Mouse (Mus musculus) frontal cortex, postnatal 36 days (tissue): ENCODE data around the gene Treml1.

Experiments used
- DNase-seq, 2 experiments: peaks; one replicate each; pipeline ENCODE4 v3.0.0; 2022; ENCODE audit warnings: low spot score in 2 of 2

Treml1 gene

DNA sequence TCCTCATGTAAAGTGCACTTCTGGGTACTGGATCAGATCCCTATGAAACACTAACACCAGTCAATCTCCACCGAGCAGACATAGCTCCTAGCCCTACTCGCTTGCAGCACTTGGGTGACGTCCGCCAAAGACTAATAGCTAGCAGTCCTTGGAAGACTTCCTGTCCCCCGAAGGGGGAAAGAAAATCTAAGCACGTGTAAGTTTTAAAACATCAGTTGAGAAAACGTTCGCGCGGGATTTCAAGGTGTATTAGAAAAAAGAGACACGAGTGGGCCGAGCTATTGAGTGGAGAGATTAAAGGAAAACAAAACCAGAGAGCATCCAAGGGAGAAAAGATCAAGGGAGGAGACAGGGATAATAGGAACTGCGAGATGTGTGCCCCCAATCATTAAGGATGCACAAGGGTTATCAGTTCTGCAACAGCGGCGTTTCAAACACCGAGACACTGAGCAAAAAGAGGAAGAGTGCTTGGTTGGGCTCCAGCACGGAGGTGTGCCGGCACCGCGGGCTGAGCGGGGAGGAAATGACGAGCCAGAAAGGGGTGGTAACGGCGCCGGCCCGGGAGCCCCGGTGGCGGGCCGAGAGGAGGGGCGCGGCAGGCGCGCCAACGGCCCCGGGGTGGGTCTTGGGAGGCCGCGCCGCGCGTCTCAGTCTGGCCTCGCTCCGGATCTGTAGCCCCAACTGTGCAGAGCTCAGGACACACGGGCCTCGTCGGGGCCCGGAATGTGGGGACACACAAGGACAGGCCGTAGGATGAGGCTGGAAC is 49.0 kb downstream of the Treml1 start:
- DNase-seq, result peak; percentile 56 to 57

DNA sequence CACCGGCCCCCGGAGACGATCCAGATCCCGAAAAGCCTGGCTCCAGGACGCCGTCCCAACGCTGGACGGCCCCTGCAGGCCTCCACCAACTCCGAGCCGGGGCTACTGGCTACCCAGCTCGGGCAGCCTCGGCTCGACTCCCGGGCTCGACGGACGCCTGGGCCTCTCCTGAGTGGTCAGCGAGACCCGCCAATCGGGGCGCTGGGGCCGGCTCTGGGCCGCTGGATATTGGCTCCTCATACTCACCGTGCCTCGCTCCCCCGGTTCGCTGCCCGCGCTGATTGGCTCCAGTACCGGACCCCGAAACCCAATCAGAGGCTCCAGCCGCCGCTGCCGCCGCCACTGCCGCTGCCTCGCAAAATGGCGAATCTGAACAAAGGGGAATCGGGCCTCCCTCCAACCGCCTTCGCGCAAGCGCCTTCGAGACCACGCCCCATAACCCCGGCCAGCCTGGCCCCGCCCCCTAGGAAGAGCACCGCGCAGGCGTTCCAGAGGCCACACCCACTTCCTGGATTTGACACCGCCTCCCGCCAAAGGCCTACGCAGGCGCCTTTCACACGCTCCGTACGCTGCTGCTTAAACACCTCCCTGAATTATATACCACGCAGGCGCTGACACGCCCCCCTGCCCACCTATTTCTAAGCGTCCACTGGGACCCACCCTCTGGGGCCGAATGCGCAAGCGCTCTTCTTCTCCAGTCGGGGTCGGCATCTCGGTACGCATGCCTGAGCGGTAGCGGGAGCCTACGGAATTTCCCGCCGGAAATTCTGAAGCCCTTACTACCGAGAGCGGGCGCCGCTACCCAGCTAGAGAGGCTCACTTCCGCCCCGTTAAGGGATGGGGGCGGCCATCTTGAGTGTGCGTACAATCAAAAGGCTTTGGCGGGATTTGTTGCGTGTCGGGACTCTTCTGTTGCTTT is 49.9 kb downstream of the Treml1 start, which contains the start of the genes Nfya and Oard1:
TSS of gene Nfya (minus strand) at position 527 of the 919 bp plus-strand sequence.
TSS of gene Oard1 (plus strand) at position 635 of the 919 bp plus-strand sequence.
- peak; percentile 100 for DNase-seq

DNA sequence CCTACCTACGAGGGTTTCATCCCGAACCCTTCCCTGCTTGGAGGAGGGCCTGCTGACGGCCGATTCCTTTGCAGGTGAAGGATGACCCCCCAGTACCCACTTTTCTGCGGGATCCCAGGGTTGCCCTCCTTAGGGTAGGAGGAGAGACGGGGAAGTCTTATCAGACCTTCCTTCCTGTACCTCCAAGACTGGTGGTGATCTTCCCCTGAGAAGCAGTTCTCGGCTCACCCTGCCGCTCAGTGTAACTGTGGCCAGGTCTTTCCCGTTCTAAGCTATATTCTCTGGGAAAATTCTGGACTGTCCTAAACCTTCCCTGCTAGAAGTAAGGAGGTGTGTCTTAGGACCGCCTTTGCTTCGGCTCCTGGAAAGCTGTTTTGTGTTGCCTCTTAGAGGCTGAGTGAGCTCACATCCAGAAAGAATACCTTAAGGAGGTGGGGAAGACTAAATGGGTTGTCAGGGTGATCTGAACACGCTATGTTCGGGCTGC is 50.6 kb downstream of the Treml1 start:
- DNase-seq, result no peak

DNA sequence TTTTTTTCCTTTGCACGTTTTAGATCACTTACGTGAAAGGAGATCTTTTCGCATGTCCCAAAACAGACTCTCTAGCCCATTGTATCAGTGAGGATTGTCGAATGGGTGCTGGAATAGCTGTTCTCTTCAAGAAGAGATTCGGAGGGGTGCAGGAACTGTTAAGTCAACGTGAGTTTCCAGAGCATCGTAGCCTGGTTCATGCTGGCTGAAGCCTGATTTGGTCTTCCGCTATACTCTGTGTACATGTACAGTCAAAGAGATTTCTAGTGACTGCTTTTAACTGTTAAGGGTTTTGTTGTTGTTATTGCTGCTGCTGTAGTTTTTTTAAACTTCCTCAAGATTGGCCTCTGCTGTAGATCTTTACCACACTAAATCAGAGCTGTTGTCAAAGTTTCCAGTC is 51.5 kb downstream of the Treml1 start:
- no peak for DNase-seq

DNA sequence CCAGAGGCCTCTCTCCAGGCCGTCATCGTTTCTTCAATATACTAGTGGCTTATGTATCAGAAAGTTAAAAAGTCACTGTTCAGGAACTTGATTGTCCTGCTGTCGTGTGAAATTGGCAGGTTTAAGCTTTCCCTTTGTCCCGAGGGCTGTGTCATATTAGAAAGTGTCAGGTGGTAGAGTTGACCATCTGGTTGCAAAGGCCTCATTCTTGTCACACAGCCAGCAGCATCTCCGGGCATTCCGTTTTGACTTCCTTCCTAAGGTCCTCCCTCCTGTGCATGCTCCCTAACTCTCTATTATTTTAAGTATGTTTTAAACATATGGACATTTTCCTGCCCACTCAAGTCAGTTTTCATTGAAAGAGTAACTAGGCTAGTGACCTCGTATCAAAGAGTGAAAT is 56.3 kb downstream of the Treml1 start:
- no peak for DNase-seq
